Mouse (Mus musculus): Measurements from ENCODE around the gene Pakap.

- TF ChIP-seq EP300 (IDR thresholded peaks at IDR 0.05; ENCODE audit: low read depth) (no peak), CTCF (IDR thresholded peaks at IDR 0.05; ENCODE audit: low read depth) (no peak)
Observed at GRCm38 (mm10) chr4:57829740-57830139, 261.8 kb downstream of the Pakap start.

Measured in liver, embryonic 14.5 days (tissue).